ENCODE assay signal across 8 mouse cellular contexts in the genomic region with DNA sequence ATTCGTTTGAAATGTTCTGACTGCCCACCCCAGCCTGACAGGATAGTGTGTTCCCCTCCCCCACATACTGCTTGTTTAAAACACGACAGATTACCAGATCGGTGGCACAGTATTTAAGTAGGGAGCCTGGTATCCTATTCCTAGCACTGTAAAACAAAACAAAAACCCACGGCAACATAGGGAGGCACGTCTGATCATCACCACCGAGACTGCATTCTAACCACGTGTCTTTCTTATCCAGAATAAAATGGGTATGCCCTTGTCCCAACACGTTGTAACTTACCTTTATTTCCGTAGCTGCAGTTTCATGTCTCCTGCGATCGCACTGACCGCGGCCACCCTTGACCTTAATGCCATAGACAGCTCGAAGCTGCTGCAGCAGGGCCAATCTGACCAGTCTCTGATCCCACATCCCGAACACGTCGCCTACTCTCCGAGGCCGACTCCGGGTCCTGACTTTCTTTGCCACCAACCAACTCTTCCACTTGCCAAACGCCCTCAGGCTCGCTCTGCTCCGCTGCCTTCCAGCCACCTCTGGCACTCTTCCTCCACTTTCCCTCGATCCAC. TPM values are rescaled to one million over a fixed set of nuclear protein-coding genes. Genes with fewer than 3 reads are reported as not detected.
A peak's percentile ranks its signal among the peaks of the same experiment; 100 is the strongest.
DNase-seq lines count a peak whose midpoint lies in the region; ATAC-seq and TF ChIP-seq lines count a peak whose summit lies in the region.

No protein-coding gene starts in this region.

- ATAC-seq in liver, embryonic 14.5 days (ENCODE audit: insufficient read depth): peak; percentile 14; the same call in 1 of the 2 replicates
- peak; percentile 6; the same call in 1 of the 2 replicates for ATAC-seq in stomach, postnatal 0 days (ENCODE audit: low FRiP score, low TSS enrichment)

- peak overlapping the region; percentile 93 for H3K27ac ChIP-seq in hindbrain, embryonic 10.5 days
- peak overlapping the region; percentile 80 for H3K27ac ChIP-seq in liver, embryonic 14.5 days
- H3K27ac ChIP-seq in stomach, postnatal 0 days (replicated peaks): peak overlapping the region; percentile 88

- peaks cover 25% of the 10 kb centered on the region for H3K4me1 ChIP-seq in hindbrain, embryonic 10.5 days (replicated peaks)
- H3K4me1 ChIP-seq in liver, embryonic 14.5 days (replicated peaks; ENCODE audit: control insufficient read depth in 2 of 2, insufficient read depth in 2 of 2, low read length in 1 of 2): peaks cover 10 to 14% of the 10 kb centered on the region in 2 experiments
- no peaks in the 10 kb centered on the region for H3K4me1 ChIP-seq in stomach, postnatal 0 days (replicated peaks; ENCODE audit: control insufficient read depth, insufficient read depth)

- H3K9me3 ChIP-seq in hindbrain, embryonic 10.5 days: no peaks in the 10 kb centered on the region
- H3K9me3 ChIP-seq in liver, embryonic 14.5 days (ENCODE audit: control insufficient read depth, low read length): no peaks in the 10 kb centered on the region
- H3K9me3 ChIP-seq in stomach, postnatal 0 days (ENCODE audit: control insufficient read depth, low read length): no peaks in the 10 kb centered on the region

- no peak for TF ChIP-seq CTCF in liver, embryonic 14.5 days (IDR thresholded peaks at IDR 0.05; ENCODE audit: low read depth)
- TF ChIP-seq CTCF in stomach, postnatal 0 days (IDR thresholded peaks at IDR 0.05; ENCODE audit: low read depth): no peak

- peak overlapping the region; percentile 95 for H3K4me2 ChIP-seq in liver, embryonic 14.5 days (ENCODE audit: low read depth)
- peak overlapping the region; percentile 83 for H3K4me2 ChIP-seq in stomach, postnatal 0 days (replicated peaks; ENCODE audit: low read depth)

- no peak for TF ChIP-seq EP300 in liver, embryonic 14.5 days (IDR thresholded peaks at IDR 0.05; ENCODE audit: low read depth)
- TF ChIP-seq EP300 in stomach, postnatal 0 days (optimal IDR thresholded peaks at IDR 0.05): no peak

- peak; percentile 7 for DNase-seq in adrenal gland, adult 2 months
- no peak for DNase-seq in adrenal gland, postnatal 14 days
- peak; percentile 9 for DNase-seq in right cerebral cortex, postnatal 4 days
- DNase-seq in right cerebral cortex, adult 18-20 months: no peak
- no peak for DNase-seq in hindbrain, embryonic 10.5 days (ENCODE audit: low spot score)
- peak in 1 of 3 experiments; percentile 7 for DNase-seq in liver, embryonic 14.5 days (ENCODE audit: low read depth in 3 of 3, low spot score in 3 of 3)
- DNase-seq in stomach, postnatal 0 days (ENCODE audit: low spot score): peak; percentile 57
- no peak for DNase-seq in right cerebral cortex, postnatal 25 days

- peak overlapping the region; percentile 83 for H3K4me3 ChIP-seq in hindbrain, embryonic 10.5 days
- peak overlapping the region; percentile 89 to 98 for H3K4me3 ChIP-seq in liver, embryonic 14.5 days (ENCODE audit: insufficient read depth in 1 of 2, low read depth in 2 of 2, low read length in 2 of 2)
- H3K4me3 ChIP-seq in stomach, postnatal 0 days (ENCODE audit: low read depth, low read length): peak overlapping the region; percentile 76

- peaks cover 24% of the 10 kb centered on the region for H3K36me3 ChIP-seq in hindbrain, embryonic 10.5 days
- peaks cover 20% of the 10 kb centered on the region for H3K36me3 ChIP-seq in liver, embryonic 14.5 days (replicated peaks; ENCODE audit: control insufficient read depth, insufficient read depth, low read depth)
- no peaks in the 10 kb centered on the region for H3K36me3 ChIP-seq in stomach, postnatal 0 days (ENCODE audit: control insufficient read depth, insufficient read depth, low read length)

- peak overlapping the region; percentile 89 for H3K9ac ChIP-seq in liver, embryonic 14.5 days (replicated peaks)
- peak overlapping the region; percentile 76 for H3K9ac ChIP-seq in stomach, postnatal 0 days (ENCODE audit: low read length)

- no peaks in the 10 kb centered on the region for H3K27me3 ChIP-seq in hindbrain, embryonic 10.5 days (ENCODE audit: insufficient read depth, poor library complexity, severe bottlenecking)
- H3K27me3 ChIP-seq in liver, embryonic 14.5 days (ENCODE audit: control insufficient read depth, insufficient read depth, low read length): no peaks in the 10 kb centered on the region
- H3K27me3 ChIP-seq in stomach, postnatal 0 days (ENCODE audit: control insufficient read depth, insufficient read depth, low read length): no peaks in the 10 kb centered on the region

- WGBS in hindbrain, embryonic 10.5 days: 1% methylated on average over 24 of the region's 24 CpGs
- under 1% methylated on average over 24 of the region's 24 CpGs for WGBS in liver, embryonic 14.5 days (ENCODE audit: insufficient replicate concordance)
- under 1% methylated on average over 24 of the region's 24 CpGs for WGBS in stomach, postnatal 0 days

RNA-seq across cellular contexts. Expression of a gene that starts 0.7 kb away (rescaled TPM):
- total RNA-seq in adrenal gland, adult 2 months (2021): 1 to 10 TPM; 2.1 to 2.2 TPM
- polyA plus RNA-seq in adrenal gland, adult 2 months (2012; rRNA removed): 0.13 and 0.18 TPM in 2 replicates
- 12.3 and 12.9 TPM in 2 replicates for total RNA-seq in adrenal gland, postnatal 14 days (2021)
- 31.6 and 33.9 TPM in 2 replicates for polyA plus RNA-seq in hindbrain, embryonic 10.5 days (2016; fragmentation: Nextera tagmentation; extraction: Ambion mirVana)
- polyA plus RNA-seq in liver, embryonic 14.5 days (2012; rRNA removed): 9.3 and 14.4 TPM in 2 replicates
- polyA plus RNA-seq in liver, embryonic 14.5 days (2014; fragmentation: Nextera tagmentation; extraction: Ambion mirVana): 3.6 and 3.9 TPM in 2 replicates
- 7.0 and 7.7 TPM in 2 replicates for polyA plus RNA-seq in stomach, postnatal 0 days (2015; fragmentation: Nextera tagmentation; extraction: Ambion mirVana)

RNA-seq across cellular contexts. Expression of a gene that starts 18.8 kb away (rescaled TPM):
- total RNA-seq in adrenal gland, adult 2 months (2021): 10 to 100 TPM; 35.3 to 60.8 TPM
- 6.3 and 11.2 TPM in 2 replicates for polyA plus RNA-seq in adrenal gland, adult 2 months (2012; rRNA removed)
- 39.0 and 44.4 TPM in 2 replicates for total RNA-seq in adrenal gland, postnatal 14 days (2021)
- polyA plus RNA-seq in hindbrain, embryonic 10.5 days (2016; fragmentation: Nextera tagmentation; extraction: Ambion mirVana): 18.4 and 43.0 TPM in 2 replicates
- 0.13 TPM in 2 replicates for polyA plus RNA-seq in liver, embryonic 14.5 days (2012; rRNA removed)
- polyA plus RNA-seq in liver, embryonic 14.5 days (2014; fragmentation: Nextera tagmentation; extraction: Ambion mirVana): not detected in 2 replicates
- polyA plus RNA-seq in stomach, postnatal 0 days (2015; fragmentation: Nextera tagmentation; extraction: Ambion mirVana): 14.9 and 15.5 TPM in 2 replicates

Comparison
In these comparisons a context has a peak if more than half of its experiments do, and no peak if none do; other contexts are left out.
1. DNase-seq: peak in adrenal gland, adult 2 months (single experiment), right cerebral cortex, postnatal 4 days (single experiment) and stomach, postnatal 0 days (single experiment); none in adrenal gland, postnatal 14 days (single experiment), right cerebral cortex, adult 18-20 months (single experiment), hindbrain, embryonic 10.5 days (single experiment) and right cerebral cortex, postnatal 25 days (single experiment).
2. Peak in every context shown above with its lines, with median percentiles within 50 percentile points of each other: H3K27ac ChIP-seq and H3K4me3 ChIP-seq.